Mouse (Mus musculus) hindbrain, embryonic 14.5 days (tissue): ENCODE measurements around the gene Apol8. TPM values are rescaled to one million over a fixed set of nuclear protein-coding genes. Genes with fewer than 3 reads are reported as not detected.
"Not testable (repeated sequence)": the region's sequence is repeated elsewhere in the genome, so short reads cannot be mapped to it uniquely, and the experiment has no call there.

Experiments
- ATAC-seq: fragments of 200-750 bp; cut with Nextera tagmentation; 2 replicates; pipeline ENCODE4 v1.8.0; 2017; ENCODE audit warnings: moderate number of reproducible peaks, mild to moderate bottlenecking, moderate TSS enrichment, moderate library complexity; ENCODE audit not compliant: low FRiP score
- DNase-seq: peaks from one replicate; pipeline ENCODE4 v3.0.0-alpha.2; 2015; ENCODE audit warnings: low spot score
- H3K27ac ChIP-seq: fragments of 300-500 bp; sonication (generic); 2 replicates; pipeline ENCODE4 v1.5.1; 2014; ENCODE audit warnings: mild to moderate bottlenecking, moderate library complexity
- H3K27me3 ChIP-seq: fragments of 300-500 bp; sonication (generic); 2 replicates; pipeline ENCODE4 v1.6.1; 2014; ENCODE audit warnings: mild to moderate bottlenecking, low read length, mixed read lengths; ENCODE audit not compliant: control insufficient read depth, insufficient read depth
- H3K36me3 ChIP-seq: fragments of 300-500 bp; sonication (generic); replicated peaks from 2 replicates; pipeline ENCODE4 v1.6.1; 2014; ENCODE audit not compliant: control insufficient read depth, insufficient read depth
- H3K4me1 ChIP-seq: fragments of 300-500 bp; sonication (generic); replicated peaks from 2 replicates; pipeline ENCODE4 v1.6.1; 2014; ENCODE audit warnings: antibody characterized with exemption, low read length, mixed read lengths; ENCODE audit not compliant: control insufficient read depth, insufficient read depth
- H3K4me2 ChIP-seq: fragments of 300-500 bp; sonication (generic); replicated peaks from 2 replicates; pipeline ENCODE4 v1.6.1; 2014; ENCODE audit warnings: mild to moderate bottlenecking, moderate library complexity
- H3K4me3 ChIP-seq: fragments of 300-500 bp; sonication (generic); replicated peaks from 2 replicates; pipeline ENCODE4 v1.5.1; 2014; ENCODE audit warnings: mild to moderate bottlenecking, low read length
- H3K9ac ChIP-seq: fragments of 300-500 bp; sonication (generic); 2 replicates; pipeline ENCODE4 v1.6.1; 2014
- H3K9me3 ChIP-seq: fragments of 300-500 bp; sonication (generic); 2 replicates; pipeline ENCODE4 v1.6.1; 2016; ENCODE audit warnings: low read length; ENCODE audit not compliant: control insufficient read depth
- WGBS: fragments of 180-500 bp; shearing (Covaris S2); extraction: QIAGEN DNeasy Blood & Tissue Kit; methylation state at CpG from one replicate; pipeline ENCODE4 v1.1.7; 2014; 5-methylcytosine and 5-hydroxymethylcytosine counted together
- polyA plus RNA-seq: library from polyadenylated mRNA; unstranded; fragments of >200 nt; fragmentation: Nextera tagmentation; extraction: Ambion mirVana; gene quantifications from 2 replicates; pipeline ENCODE4 v1.2.1, GENCODE M21; 2014

Gene Apol8
- polyA plus RNA-seq, 1 experiment from 2014 or later = not detected

GRCm38 (mm10) chr15:77745081-77745480, 11.7 kb downstream of the Apol8 start:
- H3K9ac ChIP-seq = no peak overlapping the region
- H3K4me1 ChIP-seq = no peaks in the 10 kb centered on the region
- no peak overlapping the region for H3K27ac ChIP-seq
- H3K36me3 ChIP-seq = no peaks in the 10 kb centered on the region
- H3K4me3 ChIP-seq = no peak overlapping the region
- no peak for ATAC-seq
- DNase-seq = no peak
- H3K27me3 ChIP-seq = no peaks in the 10 kb centered on the region
- H3K9me3 ChIP-seq = no peaks in the 10 kb centered on the region
- H3K4me2 ChIP-seq = no peak overlapping the region

- H3K4me2 ChIP-seq = no peak overlapping the region
- no peak for ATAC-seq
- H3K27ac ChIP-seq = no peak overlapping the region
- DNase-seq = no peak
- no peaks in the 10 kb centered on the region for H3K36me3 ChIP-seq
- H3K9me3 ChIP-seq = no peaks in the 10 kb centered on the region
- H3K4me3 ChIP-seq = no peak overlapping the region
- H3K4me1 ChIP-seq = no peaks in the 10 kb centered on the region
- H3K27me3 ChIP-seq = no peaks in the 10 kb centered on the region
- no peak overlapping the region for H3K9ac ChIP-seq
- WGBS = 52% methylated on average over 5 of the region's 5 CpGs
Measured at GRCm38 (mm10) chr15:77744632-77745031, 12.2 kb downstream of the Apol8 start.

GRCm38 (mm10) chr15:77741556-77741955, 15.2 kb downstream of the Apol8 start:
- H3K27ac ChIP-seq, H3K4me1 ChIP-seq, H3K9ac ChIP-seq, H3K4me2 ChIP-seq, H3K4me3 ChIP-seq, H3K27me3 ChIP-seq, H3K9me3 ChIP-seq, ATAC-seq, DNase-seq, H3K36me3 ChIP-seq: not testable (repeated sequence)
- 90% methylated on average over 6 of the region's 6 CpGs for WGBS

GRCm38 (mm10) chr15:77740511-77741297, 16.1 kb downstream of the Apol8 start:
- no peaks in the 10 kb centered on the region for H3K36me3 ChIP-seq
- no peaks in the 10 kb centered on the region for H3K27me3 ChIP-seq
- H3K4me1 ChIP-seq = no peaks in the 10 kb centered on the region
- H3K4me3 ChIP-seq = no peak overlapping the region
- WGBS = 83% methylated on average over 9 of the region's 9 CpGs
- no peaks in the 10 kb centered on the region for H3K9me3 ChIP-seq
- DNase-seq (no peak), ATAC-seq (no peak)
- no peak overlapping the region for H3K27ac ChIP-seq
- no peak overlapping the region for H3K4me2 ChIP-seq
- no peak overlapping the region for H3K9ac ChIP-seq

- H3K9ac ChIP-seq, H3K4me2 ChIP-seq, H3K27ac ChIP-seq, ATAC-seq, H3K9me3 ChIP-seq, H3K27me3 ChIP-seq, DNase-seq, H3K4me1 ChIP-seq, H3K4me3 ChIP-seq, H3K36me3 ChIP-seq: not testable (repeated sequence)
- 71% methylated on average over 4 of the region's 4 CpGs for WGBS
Measured at GRCm38 (mm10) chr15:77733903-77734302, 22.9 kb downstream of the Apol8 start.

- not testable (repeated sequence) for ATAC-seq, H3K27me3 ChIP-seq, H3K27ac ChIP-seq, H3K9ac ChIP-seq, H3K4me1 ChIP-seq, H3K4me2 ChIP-seq, H3K36me3 ChIP-seq, H3K4me3 ChIP-seq, DNase-seq, H3K9me3 ChIP-seq
- WGBS = 79% methylated on average over 8 of the region's 8 CpGs
Measured at GRCm38 (mm10) chr15:77733380-77733779, 23.4 kb downstream of the Apol8 start.

- DNase-seq, H3K36me3 ChIP-seq, H3K4me2 ChIP-seq, H3K4me3 ChIP-seq, H3K9me3 ChIP-seq, ATAC-seq, H3K9ac ChIP-seq, H3K27ac ChIP-seq, H3K27me3 ChIP-seq, H3K4me1 ChIP-seq: not testable (repeated sequence)
- 77% methylated on average over 10 of the region's 10 CpGs for WGBS
Measured at GRCm38 (mm10) chr15:77732851-77733250, 24.0 kb downstream of the Apol8 start.

- Histone ChIP-seq H3K27ac (no peak overlapping the region), H3K36me3 (no peaks in the 10 kb centered on the region), H3K4me3 (no peak overlapping the region), H3K4me2 (no peak overlapping the region), H3K9me3 (no peaks in the 10 kb centered on the region), H3K27me3 (no peaks in the 10 kb centered on the region), H3K4me1 (no peaks in the 10 kb centered on the region), H3K9ac (no peak overlapping the region)
- ATAC-seq (no peak), DNase-seq (no peak)
- 90% methylated on average over 5 of the region's 5 CpGs for WGBS
Measured at GRCm38 (mm10) chr15:77731605-77732004, 25.2 kb downstream of the Apol8 start.

- H3K36me3 ChIP-seq, H3K9me3 ChIP-seq, H3K4me1 ChIP-seq, ATAC-seq, H3K4me3 ChIP-seq, H3K9ac ChIP-seq, H3K4me2 ChIP-seq, DNase-seq, H3K27me3 ChIP-seq, H3K27ac ChIP-seq: not testable (repeated sequence)
- WGBS = 100% methylated on average over 1 of the region's 4 CpGs
Measured at GRCm38 (mm10) chr15:77728739-77729138, 28.1 kb downstream of the Apol8 start, which contains the start of gene Apol9b. TSS of gene Apol9b (plus strand) at chr15:77729039.

- not testable (repeated sequence) for DNase-seq, H3K4me3 ChIP-seq, H3K27me3 ChIP-seq, H3K4me1 ChIP-seq, ATAC-seq, H3K4me2 ChIP-seq, H3K27ac ChIP-seq, H3K36me3 ChIP-seq, H3K9me3 ChIP-seq, H3K9ac ChIP-seq
- 85% methylated on average over 3 of the region's 3 CpGs for WGBS
Measured at GRCm38 (mm10) chr15:77727745-77728144, 29.1 kb downstream of the Apol8 start.
